Mouse (Mus musculus): ENCODE results near the gene Plcb1.

Gene Plcb1

GRCm38 (mm10) chr2:134838185-134838584 is 52.3 kb downstream of the Plcb1 start:
- DNase-seq (ENCODE audit: low spot score) = no peak

- DNase-seq (ENCODE audit: low spot score) = no peak
These were observed 53.0 kb downstream of the Plcb1 start for GRCm38 (mm10) chr2:134838888-134839287.

GRCm38 (mm10) chr2:134842883-134843282 is 57.0 kb downstream of the Plcb1 start:
- no peak for DNase-seq (ENCODE audit: low spot score)

GRCm38 (mm10) chr2:134844391-134845238 is 58.7 kb downstream of the Plcb1 start:
- no peak for DNase-seq (ENCODE audit: low spot score)

GRCm38 (mm10) chr2:134845239-134845738 is 59.4 kb downstream of the Plcb1 start:
- DNase-seq (ENCODE audit: low spot score) = no peak

GRCm38 (mm10) chr2:134846555-134846954 is 60.7 kb downstream of the Plcb1 start:
- DNase-seq (ENCODE audit: low spot score) = no peak

- no peak for DNase-seq (ENCODE audit: low spot score)
These were observed 65.6 kb downstream of the Plcb1 start for GRCm38 (mm10) chr2:134851189-134852171.

GRCm38 (mm10) chr2:134856239-134856638 is 70.4 kb downstream of the Plcb1 start:
- DNase-seq (ENCODE audit: low spot score) = no peak

- peak; percentile 28 for DNase-seq (ENCODE audit: low spot score)
These were observed 70.8 kb downstream of the Plcb1 start for GRCm38 (mm10) chr2:134856691-134857090.

GRCm38 (mm10) chr2:134864985-134865645 is 79.2 kb downstream of the Plcb1 start:
- DNase-seq (ENCODE audit: low spot score) = no peak

GRCm38 (mm10) chr2:134867381-134867780 is 81.5 kb downstream of the Plcb1 start:
- no peak for DNase-seq (ENCODE audit: low spot score)

- DNase-seq (ENCODE audit: low spot score) = no peak
These were observed 86.0 kb downstream of the Plcb1 start for GRCm38 (mm10) chr2:134871692-134872489.

- DNase-seq (ENCODE audit: low spot score) = no peak
These were observed 86.6 kb downstream of the Plcb1 start for GRCm38 (mm10) chr2:134872490-134872781.

- no peak for DNase-seq (ENCODE audit: low spot score)
These were observed 91.3 kb downstream of the Plcb1 start for GRCm38 (mm10) chr2:134877148-134877547.

- DNase-seq (ENCODE audit: low spot score) = no peak
These were observed 105.3 kb downstream of the Plcb1 start for GRCm38 (mm10) chr2:134891207-134891606.

- DNase-seq (ENCODE audit: low spot score) = no peak
These were observed 108.9 kb downstream of the Plcb1 start for GRCm38 (mm10) chr2:134894776-134895175.

GRCm38 (mm10) chr2:134896196-134896595 is 110.3 kb downstream of the Plcb1 start:
- DNase-seq (ENCODE audit: low spot score) = no peak

GRCm38 (mm10) chr2:134897083-134897482 is 111.2 kb downstream of the Plcb1 start:
- DNase-seq (ENCODE audit: low spot score) = no peak

- DNase-seq (ENCODE audit: low spot score) = no peak
These were observed 115.7 kb downstream of the Plcb1 start for GRCm38 (mm10) chr2:134901521-134901920.

- DNase-seq (ENCODE audit: low spot score) = peak; percentile 33
These were observed 125.0 kb downstream of the Plcb1 start for GRCm38 (mm10) chr2:134910882-134911281.

- no peak for DNase-seq (ENCODE audit: low spot score)
These were observed 125.5 kb downstream of the Plcb1 start for GRCm38 (mm10) chr2:134911360-134911759.

Data from embryo, embryonic 10 days (tissue).